Mouse (Mus musculus): ENCODE results near the gene Chd3.

Chd3 gene

GRCm38 (mm10) chr11:69366157-69366854 is 2.9 kb downstream of the Chd3 start:
- peak; percentile 68 for ATAC-seq (ENCODE audit: low TSS enrichment)

DNA sequence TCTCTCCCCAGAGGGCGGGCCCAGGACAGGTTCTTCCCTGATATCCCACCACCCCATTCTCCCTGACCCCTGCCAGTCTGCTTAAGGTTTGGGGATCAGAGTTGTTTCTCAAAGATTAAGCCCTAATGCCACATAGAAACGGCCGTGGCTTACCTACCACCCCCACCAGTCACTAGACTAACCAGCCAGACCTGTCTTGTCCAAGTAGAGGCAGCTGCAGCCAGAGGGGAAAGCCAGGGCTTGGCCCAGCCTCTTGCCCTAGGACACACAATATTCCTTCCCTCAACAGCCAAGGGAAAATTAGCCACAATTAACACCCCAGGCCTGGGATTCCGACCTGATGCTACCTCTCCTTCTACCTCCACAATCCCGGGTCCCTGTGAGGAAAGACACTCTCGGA is 3.5 kb downstream of the Chd3 start:
- ATAC-seq (ENCODE audit: low TSS enrichment), result no peak

DNA sequence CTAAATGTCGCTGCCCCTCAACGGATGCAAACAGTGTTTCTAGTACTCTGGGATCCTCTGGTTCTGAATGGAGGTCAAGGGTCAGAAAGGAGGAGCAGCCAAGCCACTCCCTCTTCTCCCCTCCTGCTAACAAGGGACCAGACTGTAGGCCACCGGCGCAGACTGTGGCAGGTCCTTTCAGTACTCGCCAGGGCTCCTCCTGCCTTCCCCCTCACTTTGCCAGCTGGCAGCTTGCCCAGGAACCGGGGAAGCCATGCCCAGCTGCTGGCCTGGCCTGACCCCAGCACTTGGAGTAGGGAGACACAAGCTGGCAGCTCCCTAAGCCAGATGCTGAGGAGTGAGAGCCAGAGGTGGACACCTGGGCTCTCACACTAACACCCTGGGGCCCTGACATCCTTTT is 4.3 kb downstream of the Chd3 start:
- peak; percentile 48 for ATAC-seq (ENCODE audit: low TSS enrichment)

DNA sequence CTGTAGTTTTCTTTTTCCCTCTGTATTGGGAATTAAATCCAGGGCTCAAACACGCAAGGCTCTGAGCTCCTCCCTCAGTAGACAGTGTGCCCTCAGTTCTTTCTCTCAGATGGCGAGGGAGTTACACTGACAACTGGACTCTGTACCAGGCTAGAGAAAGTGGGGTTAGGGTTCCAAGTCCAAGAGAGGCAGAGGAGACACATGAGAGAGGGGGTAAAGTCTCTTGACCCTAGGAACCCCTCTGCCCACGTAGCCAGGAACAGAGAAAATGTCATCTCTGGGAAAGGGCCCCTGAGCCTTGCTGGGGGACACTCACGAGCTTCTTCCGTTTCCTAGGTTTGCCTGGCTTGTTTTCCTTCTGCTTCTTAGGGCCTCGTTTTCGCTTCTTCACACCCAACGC is 4.8 kb downstream of the Chd3 start:
- ATAC-seq (ENCODE audit: low TSS enrichment), result 0 out of 2 replicates have a peak, but pooled peaks have one; percentile 2

DNA sequence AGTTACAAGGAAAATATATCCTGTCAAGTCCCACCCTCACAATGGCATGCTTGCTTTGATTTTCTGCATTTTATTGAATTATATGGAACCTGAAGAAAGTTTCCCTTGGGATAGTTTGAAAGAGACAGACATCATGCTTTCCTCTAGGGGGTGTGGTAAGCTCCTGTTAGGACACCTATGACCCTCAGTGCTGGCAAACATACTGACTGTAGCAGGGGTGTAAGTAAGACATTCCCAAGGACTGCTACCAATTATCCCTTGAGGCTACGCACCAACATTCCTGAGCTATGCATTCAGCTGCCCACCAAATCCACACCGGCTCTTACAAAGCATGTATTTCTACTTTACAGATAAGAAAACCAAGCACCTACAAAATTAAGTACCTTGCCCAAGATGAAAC is 6.7 kb downstream of the Chd3 start:
- ATAC-seq (ENCODE audit: low TSS enrichment), result no peak

GRCm38 (mm10) chr11:69362021-69362420 is 7.2 kb downstream of the Chd3 start:
- ATAC-seq (ENCODE audit: low TSS enrichment), result no peak

- no peak for ATAC-seq (ENCODE audit: low TSS enrichment)
Observed at GRCm38 (mm10) chr11:69357690-69358089, 11.5 kb downstream of the Chd3 start.

- no peak for ATAC-seq (ENCODE audit: low TSS enrichment)
Observed at GRCm38 (mm10) chr11:69356544-69356943, 12.7 kb downstream of the Chd3 start.

DNA sequence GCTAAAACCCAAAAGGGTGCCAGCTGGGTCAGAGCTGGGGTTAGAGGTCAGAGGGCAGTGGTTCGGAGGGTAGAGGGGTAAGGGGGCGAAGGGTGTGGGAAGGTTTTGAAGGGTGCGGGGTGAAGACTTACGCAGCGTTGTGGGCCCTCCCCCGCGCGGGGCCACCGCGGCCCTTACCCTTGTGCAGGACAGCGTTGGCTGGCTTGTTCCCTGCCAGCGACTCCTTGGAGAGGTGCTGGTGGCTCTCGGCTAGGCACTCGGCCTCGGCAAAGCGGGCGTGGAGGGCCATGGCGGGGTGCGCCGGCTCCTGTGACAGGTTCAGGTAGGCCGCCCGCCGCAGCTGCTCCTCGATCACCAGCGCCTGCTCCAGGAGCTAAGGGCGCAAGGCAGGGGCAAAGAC is 22.8 kb downstream of the Chd3 start:
- ATAC-seq (ENCODE audit: low TSS enrichment), result no peak

- ATAC-seq (ENCODE audit: low TSS enrichment), result peak; percentile 86
Observed at GRCm38 (mm10) chr11:69340161-69341131, 28.8 kb downstream of the Chd3 start, which contains the start of gene Rnf227. Gene Rnf227, plus strand, starts transcription at chr11:69340461.

- no peak for ATAC-seq (ENCODE audit: low TSS enrichment)
Observed at GRCm38 (mm10) chr11:69334796-69335195, 34.4 kb downstream of the Chd3 start.

DNA sequence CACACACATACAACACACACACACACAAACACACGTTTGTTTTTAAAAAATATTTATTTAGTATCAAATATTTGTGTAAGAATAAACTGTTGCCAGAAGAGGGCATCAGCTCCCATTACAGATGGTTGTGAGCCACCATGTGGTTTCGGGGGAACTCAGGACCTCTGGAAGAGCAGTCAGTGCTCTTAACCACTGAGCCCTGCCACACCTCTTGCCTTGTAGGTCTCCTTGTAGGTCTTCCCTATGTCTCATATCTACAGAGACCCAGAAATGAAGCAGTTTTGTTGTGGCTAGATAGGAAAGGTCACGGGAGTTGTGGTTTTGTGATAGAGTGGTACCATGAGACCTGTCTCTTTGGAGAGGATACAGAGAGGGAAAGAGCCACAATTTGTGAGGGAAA is 35.3 kb downstream of the Chd3 start:
- ATAC-seq (ENCODE audit: low TSS enrichment), result no peak

- no peak for ATAC-seq (ENCODE audit: low TSS enrichment)
Observed at GRCm38 (mm10) chr11:69332713-69333253, 36.4 kb downstream of the Chd3 start.

DNA sequence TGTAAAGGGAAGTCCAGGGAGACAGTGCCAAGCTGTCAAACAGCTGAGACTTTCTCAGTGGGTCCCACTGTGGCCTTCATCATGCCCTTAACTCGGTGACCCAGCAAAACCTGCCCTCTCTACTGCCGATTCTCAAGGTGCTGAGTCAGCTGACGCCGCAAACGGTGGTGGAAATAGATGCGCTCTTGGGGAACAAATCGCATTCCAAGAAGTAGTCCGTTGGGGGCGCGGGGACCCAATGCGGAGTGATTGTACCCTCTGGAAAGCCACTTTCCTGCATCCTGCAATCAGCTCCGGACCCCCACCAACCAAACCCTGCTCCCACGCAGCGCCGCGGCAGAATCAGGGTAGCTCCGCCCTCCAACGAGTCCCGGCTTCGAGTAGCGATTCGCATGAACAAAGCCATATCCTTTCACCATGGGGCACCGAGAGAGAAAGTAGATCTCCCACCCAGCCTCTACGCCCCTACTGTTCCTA is 37.2 kb downstream of the Chd3 start:
- peak; percentile 66 for ATAC-seq (ENCODE audit: low TSS enrichment)

GRCm38 (mm10) chr11:69331152-69331551 is 38.1 kb downstream of the Chd3 start:
- ATAC-seq (ENCODE audit: low TSS enrichment), result no peak

- no peak for ATAC-seq (ENCODE audit: low TSS enrichment)
Observed at GRCm38 (mm10) chr11:69328517-69328916, 40.7 kb downstream of the Chd3 start.

- no peak for ATAC-seq (ENCODE audit: low TSS enrichment)
Observed at GRCm38 (mm10) chr11:69327648-69328047, 41.6 kb downstream of the Chd3 start.

- no peak for ATAC-seq (ENCODE audit: low TSS enrichment)
Observed at GRCm38 (mm10) chr11:69327157-69327442, 42.1 kb downstream of the Chd3 start.

DNA sequence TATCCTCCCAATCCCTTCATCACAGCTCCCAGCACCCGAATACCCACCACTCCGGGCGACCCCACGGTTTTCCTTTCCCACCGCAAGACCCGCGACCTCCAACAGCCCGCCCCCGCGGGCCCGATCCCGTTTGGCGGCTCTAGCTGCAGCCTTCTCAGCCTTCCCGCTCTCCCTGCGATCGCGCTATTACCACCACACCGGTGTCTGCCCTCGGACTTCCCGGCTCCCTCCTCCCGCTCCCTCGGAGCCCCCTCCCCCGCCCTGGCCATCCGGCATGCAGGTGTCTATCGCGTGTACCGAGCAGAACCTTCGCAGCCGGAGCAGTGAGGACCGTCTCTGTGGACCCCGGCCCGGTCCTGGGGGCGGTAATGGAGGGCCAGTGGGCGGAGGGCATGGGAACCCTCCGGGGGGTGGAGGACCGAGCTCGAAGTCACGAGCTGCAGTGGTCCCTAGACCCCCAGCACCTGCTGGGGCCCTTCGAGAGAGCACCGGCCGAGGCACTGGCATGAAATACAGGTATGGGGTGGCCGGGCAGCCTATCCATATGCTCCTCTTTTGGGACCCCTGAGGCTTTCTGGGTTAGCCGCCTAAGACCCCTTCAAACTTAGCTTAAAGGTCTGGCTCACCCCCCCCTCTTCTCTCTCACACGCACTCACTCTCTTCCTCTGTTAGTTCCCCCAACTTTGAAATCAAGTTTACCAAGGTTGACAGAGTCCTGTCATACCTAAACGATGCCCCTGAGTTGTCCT is 42.6 kb downstream of the Chd3 start:
- no peak for ATAC-seq (ENCODE audit: low TSS enrichment)

GRCm38 (mm10) chr11:69325628-69326407 is 43.4 kb downstream of the Chd3 start, which contains the start of gene Kcnab3:
Gene Kcnab3, plus strand, starts transcription at chr11:69326258.
- peak; percentile 62 for ATAC-seq (ENCODE audit: low TSS enrichment)

- no peak for ATAC-seq (ENCODE audit: low TSS enrichment)
Observed at GRCm38 (mm10) chr11:69324749-69325148, 44.5 kb downstream of the Chd3 start.

Measured in frontal cortex, adult (tissue).